Mouse (Mus musculus): ENCODE results near the gene Rcor1.

The Rcor1 gene

DNA sequence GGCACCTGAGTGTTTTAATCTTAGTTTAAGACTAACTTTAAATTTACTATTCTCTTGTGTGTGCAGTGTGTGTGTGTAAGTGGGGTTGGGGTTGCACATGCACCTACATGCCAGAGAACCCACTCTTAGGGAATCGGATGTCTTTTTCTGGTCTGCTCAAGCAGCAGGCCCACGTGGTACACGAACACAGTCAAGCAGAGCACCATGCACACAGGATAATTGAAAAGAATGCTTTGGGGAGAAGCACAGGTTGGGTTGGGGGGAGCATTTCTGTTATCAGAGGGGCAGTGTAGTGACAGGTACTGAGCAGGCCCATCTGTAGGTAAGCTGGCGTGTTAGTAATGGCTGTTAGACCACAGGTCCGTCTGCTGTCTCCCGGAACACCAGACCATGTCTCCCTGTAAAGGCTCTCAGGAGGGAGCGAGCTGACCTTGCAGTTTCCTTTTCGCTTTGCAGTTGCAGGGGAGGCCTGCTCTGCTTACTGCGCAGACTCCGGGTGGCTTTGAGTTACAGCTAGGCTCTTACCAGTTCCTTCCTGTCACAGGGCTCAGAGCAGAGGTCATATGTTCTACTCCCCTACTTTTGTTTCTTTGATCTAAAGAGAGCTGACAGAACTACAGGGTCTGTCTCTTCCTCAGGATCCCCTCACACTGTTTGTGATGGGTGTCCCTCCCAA is 32.5 kb downstream of the Rcor1 start:
- no peak for DNase-seq

DNA sequence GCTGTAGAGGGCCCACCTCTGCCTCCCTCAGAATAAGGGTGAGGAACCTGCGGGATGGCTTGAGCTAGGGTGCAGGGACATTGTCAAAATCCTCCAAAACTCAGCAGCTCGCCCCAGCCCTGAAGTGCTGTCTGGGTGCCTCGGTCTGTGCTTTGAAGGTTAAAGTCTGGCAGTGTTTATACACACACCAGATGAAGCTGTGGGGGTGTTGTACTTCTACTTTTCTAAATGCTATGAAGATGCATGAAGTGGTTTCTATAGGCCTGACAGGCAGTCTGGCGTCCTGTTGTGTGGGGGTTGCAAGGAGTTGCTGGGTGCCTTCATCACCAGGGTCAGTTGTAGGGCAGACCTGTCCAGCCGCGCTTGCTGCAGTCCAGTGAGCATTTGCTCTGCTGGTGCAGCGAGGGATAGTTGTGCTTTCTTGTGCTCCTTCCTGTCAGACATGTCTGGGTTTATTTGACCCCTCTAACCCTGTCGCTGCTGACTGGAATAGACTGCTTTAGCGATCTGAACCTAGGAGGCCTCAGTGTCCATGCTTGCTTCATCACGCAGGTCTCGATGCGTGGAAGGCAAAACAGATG is 37.3 kb downstream of the Rcor1 start:
- peak; percentile 9 for DNase-seq

DNA sequence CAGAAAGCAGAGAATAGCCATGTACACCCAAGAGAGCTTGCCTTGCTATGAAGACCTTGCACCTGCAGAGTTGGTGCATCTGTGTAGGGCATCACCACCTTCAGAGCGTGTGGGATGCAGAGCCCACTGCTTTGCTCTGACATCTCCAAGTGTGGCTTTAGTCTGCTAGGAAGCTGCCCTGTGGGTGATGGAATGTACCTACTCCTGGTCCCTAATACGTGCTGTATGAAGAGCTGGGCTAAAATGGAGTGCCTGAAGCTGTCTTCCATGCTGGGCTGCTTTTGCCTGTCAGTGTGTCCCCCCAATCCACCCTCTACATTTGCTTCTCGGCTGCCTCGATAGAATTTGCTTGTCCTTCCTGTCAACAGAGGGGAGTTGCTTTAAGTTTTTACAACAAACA is 46.4 kb downstream of the Rcor1 start:
- DNase-seq = no peak

GRCm38 (mm10) chr12:111087066-111087465 is 47.9 kb downstream of the Rcor1 start:
- no peak for DNase-seq

GRCm38 (mm10) chr12:111088186-111088585 is 49.0 kb downstream of the Rcor1 start:
- DNase-seq = peak; percentile 82

GRCm38 (mm10) chr12:111088731-111089141 is 49.6 kb downstream of the Rcor1 start:
- no peak for DNase-seq

GRCm38 (mm10) chr12:111089145-111089544 is 50.0 kb downstream of the Rcor1 start:
- DNase-seq = peak; percentile 17

DNA sequence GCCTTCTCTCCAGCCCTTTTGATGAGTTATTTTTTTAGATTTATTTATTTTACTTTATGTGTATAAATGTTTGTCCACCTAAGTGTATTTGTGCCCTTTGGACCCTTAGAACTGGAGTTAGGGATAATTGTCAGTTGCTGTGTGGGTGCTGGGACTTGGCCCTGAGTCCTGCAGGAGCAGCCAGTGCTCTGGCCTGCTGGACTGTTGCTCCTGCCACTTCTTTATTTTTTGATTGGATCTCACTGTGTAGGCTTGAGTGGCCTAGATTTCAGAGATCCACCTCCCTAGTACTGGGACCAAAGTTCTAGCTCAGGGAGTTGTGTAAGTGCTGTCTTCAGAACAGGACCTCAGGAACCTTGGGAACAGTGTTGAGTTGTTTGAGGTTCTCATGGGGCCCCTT is 51.6 kb downstream of the Rcor1 start:
- DNase-seq = no peak

DNA sequence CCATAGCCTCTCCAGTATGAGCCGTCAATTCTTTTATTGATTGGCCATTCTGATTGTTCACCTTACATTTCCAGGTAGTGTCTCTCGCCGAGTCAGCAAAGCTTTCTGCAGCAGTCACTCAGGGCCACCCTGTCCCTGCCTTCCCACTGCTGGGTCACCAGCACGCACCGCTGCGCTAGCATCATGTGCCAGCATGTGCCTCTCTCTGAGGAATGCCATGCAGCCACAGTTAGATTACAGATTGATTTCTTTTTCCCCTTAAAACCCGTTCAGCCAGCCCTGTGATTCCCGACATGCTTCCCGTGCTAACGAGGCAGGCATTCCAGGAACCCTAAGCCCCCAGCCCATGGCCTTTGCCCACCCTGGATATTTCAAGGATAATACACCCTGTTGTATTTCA is 52.8 kb downstream of the Rcor1 start:
- no peak for DNase-seq

DNA sequence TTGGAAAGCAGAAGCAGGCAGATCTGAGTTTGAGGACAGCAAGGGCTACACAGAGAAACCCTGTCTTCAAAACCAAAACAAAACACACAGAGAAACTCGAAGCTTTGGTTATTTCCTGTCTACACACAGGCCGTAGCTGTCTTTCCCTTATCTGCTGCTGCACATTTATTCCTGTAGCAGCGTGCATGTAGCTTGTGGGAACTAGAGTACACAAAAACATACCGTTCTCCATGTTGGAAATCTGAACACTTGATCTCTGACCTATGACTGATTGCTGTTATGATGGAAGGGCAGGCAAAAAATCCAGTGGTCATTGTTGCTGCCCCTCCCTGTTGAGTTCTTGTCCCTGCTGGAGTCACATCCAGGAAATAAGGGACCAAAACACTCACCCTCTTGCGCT is 54.9 kb downstream of the Rcor1 start:
- DNase-seq = no peak

GRCm38 (mm10) chr12:111095086-111095485 is 55.9 kb downstream of the Rcor1 start:
- DNase-seq = no peak

DNA sequence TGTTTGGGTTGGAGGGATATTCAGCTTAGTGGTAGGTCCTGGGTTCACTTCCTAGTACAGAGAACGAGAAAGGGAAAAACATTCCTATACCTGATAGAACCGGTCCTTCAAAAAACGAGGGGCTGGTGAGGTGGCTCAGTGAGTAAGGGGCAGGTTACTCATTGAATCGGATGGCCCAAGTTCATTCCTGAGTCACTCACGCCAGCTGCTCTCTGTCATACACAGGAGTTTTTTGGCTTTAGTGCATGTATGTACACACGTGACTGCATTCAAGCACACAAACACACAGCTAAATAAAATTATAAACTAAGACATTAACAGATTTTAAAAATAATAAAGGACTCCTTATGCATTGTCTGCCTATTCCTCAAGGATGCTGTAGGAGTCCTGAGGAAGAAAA is 57.1 kb downstream of the Rcor1 start:
- no peak for DNase-seq

GRCm38 (mm10) chr12:111097036-111097435 is 57.9 kb downstream of the Rcor1 start:
- no peak for DNase-seq

DNA sequence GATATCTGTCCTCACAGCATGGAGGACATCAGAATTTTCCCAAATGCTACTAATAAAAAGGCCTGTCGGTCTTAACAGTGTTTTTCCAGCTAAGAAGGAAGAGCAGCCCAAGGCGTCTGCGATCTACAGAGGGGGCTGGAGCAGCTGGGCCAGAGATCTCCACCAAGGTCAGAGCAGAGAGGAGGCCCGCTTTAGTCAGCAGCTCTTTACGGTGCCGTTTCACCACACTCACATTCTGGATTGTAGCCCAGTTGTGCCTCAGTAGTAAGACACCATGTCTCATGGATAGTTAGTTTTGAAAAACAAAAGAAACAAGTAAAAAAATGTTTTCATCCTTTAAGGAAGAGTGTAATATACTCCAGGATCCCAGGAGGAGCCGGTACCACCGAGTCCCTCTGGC is 72.0 kb downstream of the Rcor1 start:
- DNase-seq = no peak

GRCm38 (mm10) chr12:111114593-111114992 is 75.4 kb downstream of the Rcor1 start:
- DNase-seq = no peak

DNA sequence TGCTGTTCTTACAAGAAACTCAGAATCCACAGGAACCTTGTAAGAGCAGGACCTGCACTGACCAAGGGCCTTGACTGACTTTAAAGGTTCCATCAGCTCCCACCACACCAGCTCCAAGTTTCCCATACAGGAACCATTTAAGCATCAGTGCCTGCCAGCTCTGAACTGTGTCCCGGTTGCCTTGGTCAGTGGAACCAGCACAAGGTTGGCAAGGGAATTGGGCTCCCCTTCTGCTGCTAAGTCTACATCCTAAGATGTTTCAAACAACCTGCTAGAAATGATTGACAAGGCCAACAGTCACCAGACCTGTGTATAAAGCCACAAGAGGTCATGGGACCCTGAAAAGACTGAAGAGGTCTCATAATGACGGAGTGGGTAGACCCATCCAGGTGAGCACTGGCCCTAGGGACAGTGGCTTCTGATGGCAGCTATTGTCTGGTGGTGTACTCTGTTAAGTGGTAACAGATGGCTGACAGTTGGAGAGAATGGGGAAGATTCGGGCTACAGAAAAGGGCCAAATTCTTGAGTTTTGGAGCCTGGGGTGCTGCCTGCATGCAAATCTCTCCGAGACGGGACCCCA is 80.4 kb downstream of the Rcor1 start:
- no peak for DNase-seq

GRCm38 (mm10) chr12:111120976-111121645 is 82.0 kb downstream of the Rcor1 start:
- DNase-seq = no peak

GRCm38 (mm10) chr12:111122332-111122852 is 83.2 kb downstream of the Rcor1 start:
- no peak for DNase-seq

DNA sequence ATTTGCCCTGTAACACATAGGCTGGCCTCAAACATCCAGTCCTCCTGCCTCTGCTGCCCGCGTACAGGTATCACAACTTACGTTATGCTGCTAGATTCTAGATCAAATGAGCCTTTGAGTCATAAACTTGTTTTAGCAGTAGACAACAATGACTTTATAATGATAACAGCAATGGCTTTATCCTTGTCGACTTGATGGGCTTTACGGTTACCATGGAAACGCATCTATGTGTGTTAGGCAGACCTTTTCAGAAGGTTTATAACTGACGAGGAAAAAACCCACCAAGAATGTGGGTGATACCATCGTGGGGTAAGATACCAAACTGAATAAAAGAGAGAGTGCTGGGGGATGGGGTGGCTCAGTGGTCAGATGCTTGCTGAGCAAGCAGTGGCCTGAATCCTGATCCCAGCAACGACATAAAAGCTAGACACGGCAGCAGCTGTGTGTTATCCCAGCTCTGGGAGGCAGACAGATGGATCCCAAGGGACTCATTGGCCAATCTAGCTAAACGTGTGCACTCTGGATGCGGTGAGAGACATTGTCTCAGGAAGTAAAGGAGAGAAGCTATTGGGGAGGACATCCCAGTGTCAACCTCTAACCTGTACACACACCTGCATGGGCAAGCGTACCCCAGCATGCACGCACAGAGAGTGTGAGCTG is 85.6 kb downstream of the Rcor1 start:
- DNase-seq = peak; percentile 48

DNA sequence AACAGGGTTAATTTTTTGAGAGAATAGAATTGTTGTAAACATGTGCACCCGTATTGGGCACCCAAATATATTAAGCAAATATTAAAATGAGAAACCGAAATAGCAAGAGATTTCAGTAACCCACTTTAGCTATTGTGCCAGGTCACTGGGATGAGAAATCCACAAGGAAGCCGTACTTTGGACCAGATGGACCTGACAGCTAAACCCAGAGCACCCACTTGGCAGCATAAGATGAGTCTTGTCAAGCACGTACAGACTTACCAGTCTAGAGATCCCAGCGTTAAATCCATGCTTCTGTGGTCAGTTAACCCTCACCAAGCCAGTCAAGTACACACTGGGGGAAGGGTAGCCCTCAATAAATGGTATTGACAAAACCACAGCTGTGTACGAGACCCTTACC is 86.5 kb downstream of the Rcor1 start:
- DNase-seq = peak; percentile 38

DNA sequence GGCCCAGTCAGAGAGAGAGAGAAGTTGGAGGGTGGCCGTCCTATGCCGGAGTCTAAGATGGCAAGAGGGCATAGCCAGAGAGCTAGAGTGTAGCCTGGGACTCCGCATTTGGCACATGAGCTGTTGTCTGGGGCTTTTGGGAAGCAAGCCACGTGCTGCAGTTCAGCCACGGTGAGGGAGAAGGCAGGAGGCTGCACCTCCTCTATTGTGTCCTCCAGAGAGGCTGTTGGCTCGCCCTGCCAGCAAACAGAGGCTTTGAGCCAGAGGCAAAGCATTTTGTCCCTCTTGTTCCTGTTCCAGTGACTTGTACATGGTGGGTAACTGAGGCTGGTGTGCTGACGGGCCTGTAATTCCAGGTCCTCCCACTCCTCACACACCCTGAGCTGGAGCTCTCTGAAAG is 95.0 kb downstream of the Rcor1 start:
- DNase-seq = no peak

DNA sequence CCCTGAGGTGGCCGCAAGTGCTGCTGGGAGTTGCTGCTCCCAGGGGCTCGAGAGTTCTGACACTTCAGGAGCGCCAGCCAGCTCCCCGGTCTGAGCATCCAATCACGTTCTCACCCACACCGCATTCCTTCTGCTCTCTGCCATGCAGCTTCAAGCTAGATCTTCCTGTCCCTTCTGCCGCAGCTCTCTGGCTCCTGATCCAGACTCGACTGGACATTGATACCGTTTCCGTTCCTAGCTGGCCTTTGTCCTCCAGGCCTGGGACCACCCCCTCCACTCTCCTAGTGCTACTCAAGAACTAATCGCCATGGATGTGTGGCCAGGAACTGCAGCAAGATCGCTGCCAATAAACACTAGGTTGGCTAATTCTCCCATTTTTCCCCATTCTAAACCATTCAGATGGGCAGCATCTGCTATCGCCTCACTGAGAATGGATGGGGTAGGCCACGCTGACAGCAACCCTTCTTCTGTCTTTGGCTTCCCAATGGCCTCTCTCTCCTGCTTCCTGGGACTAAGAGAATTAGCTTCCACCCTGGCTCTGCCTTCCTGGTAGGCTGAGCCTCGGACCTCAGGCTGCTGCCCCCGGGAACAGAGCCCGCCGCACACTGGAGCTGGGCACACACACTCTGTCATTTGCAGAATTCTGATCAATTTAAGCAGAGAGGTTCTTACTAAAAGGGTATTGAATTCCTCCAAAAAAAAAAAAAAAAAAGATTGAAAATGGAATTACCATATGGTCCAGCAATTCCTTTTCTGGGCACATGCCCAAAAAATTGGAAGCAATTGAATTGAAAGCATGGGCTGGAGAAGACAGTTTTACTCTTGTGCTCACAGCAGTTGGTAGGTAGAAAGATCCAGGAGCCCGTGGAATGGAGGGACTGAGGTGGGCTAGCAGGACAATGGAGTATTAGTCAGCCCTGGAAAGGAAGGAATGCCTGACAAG is 95.9 kb downstream of the Rcor1 start:
- DNase-seq = no peak
